Mouse (Mus musculus) testis, adult 2 months (tissue): ENCODE results near the gene Osbpl9.

Experiments used
- CTCF ChIP-seq: fragments of 200-500 bp; IDR thresholded peaks from 2 replicates; pipeline ENCODE4 v1.5.1; 2012; ENCODE audit warnings: low read depth, mild to moderate bottlenecking, inconsistent platforms, low read length, moderate library complexity; ENCODE audit not compliant: control insufficient read depth, insufficient read depth, insufficient replicate concordance
- POLR2A ChIP-seq: fragments of 200-500 bp; IDR thresholded peaks from 2 replicates; pipeline ENCODE4 v1.6.1; 2012; ENCODE audit warnings: low read depth, mild to moderate bottlenecking, inconsistent platforms, low read length, moderate library complexity; ENCODE audit not compliant: control insufficient read depth

DNA sequence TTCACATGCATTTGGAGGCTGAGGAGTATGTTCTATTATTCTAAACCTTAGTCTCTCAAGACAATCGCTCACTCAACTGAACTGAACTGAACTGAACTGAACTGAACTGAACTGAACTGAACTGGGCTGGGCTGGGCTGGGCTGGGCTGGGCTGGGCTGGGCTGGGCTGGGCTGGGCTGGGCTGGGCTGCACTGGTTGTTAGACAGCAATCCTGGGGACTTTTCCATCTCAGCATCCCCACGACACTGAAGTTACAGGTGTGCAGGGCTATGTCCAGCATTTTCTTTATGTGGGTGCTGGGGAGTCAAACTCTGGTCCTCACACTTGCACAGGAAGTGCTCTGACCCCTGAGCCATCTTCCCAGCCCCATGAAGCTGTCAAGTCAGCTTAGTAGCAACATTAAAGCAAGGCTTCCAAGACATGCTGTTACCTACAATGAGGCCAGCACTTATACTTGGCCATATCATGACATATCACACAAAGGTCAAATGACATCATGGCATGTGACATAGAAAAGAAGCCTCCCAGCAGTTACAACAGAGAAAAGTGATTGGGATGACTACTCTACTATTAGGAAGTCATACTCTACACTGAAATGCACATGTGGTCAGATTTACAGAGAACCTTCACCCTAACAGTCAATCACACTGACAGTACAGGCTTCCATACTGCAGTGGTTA is 76.2 kb downstream of the Osbpl9 start:
- no peak for TF ChIP-seq CTCF
- no peak for TF ChIP-seq POLR2A
